Mouse (Mus musculus) liver, embryonic 14.5 days (tissue): ENCODE results near the gene Rnf166.

Experiments used
- CTCF ChIP-seq: IDR thresholded peaks from 2 replicates; pipeline ENCODE4 v1.5.1; 2016; ENCODE audit warnings: antibody characterized with exemption, low read depth, control low read depth
- EP300 ChIP-seq: IDR thresholded peaks from 2 replicates; pipeline ENCODE4 v1.6.1; 2016; ENCODE audit warnings: antibody characterized with exemption, low read depth

- TF ChIP-seq CTCF (no peak), EP300 (no peak)
These were observed 15.1 kb downstream of the Rnf166 start, which contains the start of gene Snai3 for GRCm38 (mm10) chr8:122460524-122461472.
